Mouse (Mus musculus) stomach, embryonic 14.5 days (tissue): Measurements from ENCODE around the gene Sycp3. TPM values are rescaled to one million over a fixed set of nuclear protein-coding genes. Genes with fewer than 3 reads are reported as not detected.
A peak's percentile ranks its signal among the peaks of the same experiment; 100 is the strongest.
"Not testable (repeated sequence)": the region's sequence is repeated elsewhere in the genome, so short reads cannot be mapped to it uniquely, and the experiment has no call there.

Experiments
- ATAC-seq: fragments of 200-750 bp; cut with Nextera tagmentation; 2 replicates; pipeline ENCODE4 v1.8.0; 2017; ENCODE audit warnings: low read depth, moderate TSS enrichment; ENCODE audit not compliant: insufficient number of reproducible peaks, insufficient read depth, low FRiP score
- H3K27ac ChIP-seq: fragments of 300-500 bp; sonication (generic); 2 replicates; pipeline ENCODE4 v1.5.1; 2014; ENCODE audit warnings: mild to moderate bottlenecking, low read length, moderate library complexity, mixed read lengths
- H3K27me3 ChIP-seq: fragments of 300-500 bp; sonication (generic); 2 replicates; pipeline ENCODE4 v1.6.1; 2014; ENCODE audit warnings: low read length, control low read depth, mixed read lengths; ENCODE audit not compliant: control insufficient read depth, insufficient read depth
- H3K36me3 ChIP-seq: fragments of 300-500 bp; sonication (generic); 2 replicates; pipeline ENCODE4 v1.6.1; 2014; ENCODE audit warnings: mild to moderate bottlenecking, control low read depth, low read length, moderate library complexity, mixed read lengths; ENCODE audit not compliant: control insufficient read depth, insufficient read depth
- H3K4me1 ChIP-seq: fragments of 300-500 bp; sonication (generic); 2 replicates; pipeline ENCODE4 v1.6.1; 2014; ENCODE audit warnings: low read length, control low read depth, mixed read lengths; ENCODE audit not compliant: control insufficient read depth, insufficient read depth
- H3K4me2 ChIP-seq: fragments of 300-500 bp; sonication (generic); replicated peaks from 2 replicates; pipeline ENCODE4 v1.6.1; 2014; ENCODE audit warnings: low read depth, low read length, control low read depth
- H3K4me3 ChIP-seq: fragments of 300-500 bp; sonication (generic); 2 replicates; pipeline ENCODE4 v1.5.1; 2014; ENCODE audit warnings: low read depth, low read length, control low read depth
- H3K9ac ChIP-seq: fragments of 300-500 bp; sonication (generic); replicated peaks from 2 replicates; pipeline ENCODE4 v1.6.1; 2014; ENCODE audit warnings: low read depth, mild to moderate bottlenecking, control low read depth, low read length, moderate library complexity, mixed read lengths
- H3K9me3 ChIP-seq: fragments of 300-500 bp; sonication (generic); 2 replicates; pipeline ENCODE4 v1.6.1; 2016; ENCODE audit warnings: low read depth, low read length, control low read depth; ENCODE audit not compliant: control insufficient read depth
- WGBS: fragments of 180-500 bp; shearing (Covaris S2); extraction: QIAGEN DNeasy Blood & Tissue Kit; methylation state at CpG from one replicate; pipeline ENCODE4 v1.1.7; 2014; 5-methylcytosine and 5-hydroxymethylcytosine counted together
- polyA plus RNA-seq: library from polyadenylated mRNA; unstranded; fragments of >200 nt; fragmentation: Nextera tagmentation; extraction: Ambion mirVana; gene quantifications from 2 replicates; pipeline ENCODE4 v1.2.1, GENCODE M21; 2014

The Sycp3 gene
- polyA plus RNA-seq, 1 experiment from 2014 or later, result not detected

- no peak overlapping the region for H3K9ac ChIP-seq
- no peak overlapping the region for H3K27ac ChIP-seq
- H3K9me3 ChIP-seq, result no peaks in the 10 kb centered on the region
- ATAC-seq, result no peak
- H3K27me3 ChIP-seq, result no peaks in the 10 kb centered on the region
- H3K4me3 ChIP-seq, result no peak overlapping the region
- peaks cover 4% of the 10 kb centered on the region; the same call in 1 of the 2 replicates for H3K36me3 ChIP-seq
- no peak overlapping the region for H3K4me2 ChIP-seq
- no peaks in the 10 kb centered on the region for H3K4me1 ChIP-seq
- 85% methylated on average over 6 of the region's 6 CpGs for WGBS
Observed at GRCm38 (mm10) chr10:88427998-88428397, 31.4 kb upstream of the Sycp3 start.

GRCm38 (mm10) chr10:88441224-88441623 is 18.1 kb upstream of the Sycp3 start:
- no peak overlapping the region for H3K4me2 ChIP-seq
- no peaks in the 10 kb centered on the region for H3K27me3 ChIP-seq
- H3K36me3 ChIP-seq, result peaks cover 8% of the 10 kb centered on the region
- H3K4me3 ChIP-seq, result no peak overlapping the region
- WGBS, result 87% methylated on average over 6 of the region's 6 CpGs
- no peaks in the 10 kb centered on the region for H3K4me1 ChIP-seq
- H3K9ac ChIP-seq, result no peak overlapping the region
- no peaks in the 10 kb centered on the region for H3K9me3 ChIP-seq
- no peak for ATAC-seq
- H3K27ac ChIP-seq, result no peak overlapping the region

GRCm38 (mm10) chr10:88451221-88451620 is 8.1 kb upstream of the Sycp3 start:
- no peaks in the 10 kb centered on the region for H3K4me1 ChIP-seq
- no peak overlapping the region for H3K4me2 ChIP-seq
- H3K9me3 ChIP-seq, result no peaks in the 10 kb centered on the region
- H3K4me3 ChIP-seq, result no peak overlapping the region
- H3K36me3 ChIP-seq, result no peaks in the 10 kb centered on the region; the same call in 1 of the 2 replicates
- no peak for ATAC-seq
- no peaks in the 10 kb centered on the region for H3K27me3 ChIP-seq
- 72% methylated on average over 2 of the region's 2 CpGs for WGBS
- H3K27ac ChIP-seq, result no peak overlapping the region
- H3K9ac ChIP-seq, result no peak overlapping the region

- H3K4me2 ChIP-seq, result no peak overlapping the region
- WGBS, result 80% methylated on average over 6 of the region's 6 CpGs
- H3K4me1 ChIP-seq, result no peaks in the 10 kb centered on the region
- no peaks in the 10 kb centered on the region for H3K9me3 ChIP-seq
- ATAC-seq, result no peak
- H3K36me3 ChIP-seq, result no peaks in the 10 kb centered on the region
- H3K27ac ChIP-seq, result no peak overlapping the region
- no peak overlapping the region for H3K9ac ChIP-seq
- no peaks in the 10 kb centered on the region for H3K27me3 ChIP-seq
- no peak overlapping the region for H3K4me3 ChIP-seq
Observed at GRCm38 (mm10) chr10:88451990-88452389, 7.4 kb upstream of the Sycp3 start.

- Histone ChIP-seq H3K27me3 (no peaks in the 10 kb centered on the region), H3K27ac (no peak overlapping the region), H3K36me3 (no peaks in the 10 kb centered on the region), H3K9ac (no peak overlapping the region), H3K4me2 (no peak overlapping the region), H3K4me1 (no peaks in the 10 kb centered on the region), H3K9me3 (no peaks in the 10 kb centered on the region), H3K4me3 (no peak overlapping the region)
- 29% methylated on average over 6 of the region's 6 CpGs for WGBS
- no peak for ATAC-seq
Observed at GRCm38 (mm10) chr10:88457816-88458215, 1.6 kb upstream of the Sycp3 start.

GRCm38 (mm10) chr10:88460122-88460820 is 902 bp downstream of the Sycp3 start:
- H3K27ac ChIP-seq, result no peak overlapping the region
- H3K27me3 ChIP-seq, result no peaks in the 10 kb centered on the region
- no peak overlapping the region for H3K4me2 ChIP-seq
- WGBS, result 72% methylated on average over 18 of the region's 18 CpGs
- H3K4me3 ChIP-seq, result no peak overlapping the region
- no peaks in the 10 kb centered on the region for H3K36me3 ChIP-seq
- no peaks in the 10 kb centered on the region for H3K4me1 ChIP-seq
- no peaks in the 10 kb centered on the region for H3K9me3 ChIP-seq
- 0 out of 2 replicates have a peak, but pooled peaks have one; percentile 10 for ATAC-seq
- no peak overlapping the region for H3K9ac ChIP-seq

- 89% methylated on average over 10 of the region's 10 CpGs for WGBS
Observed at GRCm38 (mm10) chr10:88482866-88483265, 23.5 kb downstream of the Sycp3 start.

GRCm38 (mm10) chr10:88488629-88489028 is 29.3 kb downstream of the Sycp3 start:
- Histone ChIP-seq H3K9ac (no peak overlapping the region), H3K27ac (no peak overlapping the region), H3K36me3 (no peaks in the 10 kb centered on the region), H3K4me3 (no peak overlapping the region), H3K4me2 (no peak overlapping the region), H3K4me1 (no peaks in the 10 kb centered on the region), H3K27me3 (no peaks in the 10 kb centered on the region), H3K9me3 (no peaks in the 10 kb centered on the region)
- ATAC-seq, result no peak
- 90% methylated on average over 5 of the region's 5 CpGs for WGBS

More at GRCm38 (mm10) chr10:88482866-88483265, 23.5 kb downstream of the Sycp3 start:
- H3K9me3 ChIP-seq, H3K9ac ChIP-seq, H3K27me3 ChIP-seq, H3K36me3 ChIP-seq, ATAC-seq, H3K27ac ChIP-seq, H3K4me3 ChIP-seq, H3K4me2 ChIP-seq, H3K4me1 ChIP-seq: not testable (repeated sequence)

- H3K4me1 ChIP-seq, result no peaks in the 10 kb centered on the region
- H3K27me3 ChIP-seq, result no peaks in the 10 kb centered on the region
- H3K9me3 ChIP-seq, result no peaks in the 10 kb centered on the region
- no peak overlapping the region for H3K4me3 ChIP-seq
- no peak overlapping the region for H3K27ac ChIP-seq
- 62% methylated on average over 7 of the region's 7 CpGs for WGBS
- ATAC-seq, result no peak
- H3K36me3 ChIP-seq, result no peaks in the 10 kb centered on the region
- H3K9ac ChIP-seq, result no peak overlapping the region
- H3K4me2 ChIP-seq, result no peak overlapping the region
Observed at GRCm38 (mm10) chr10:88491632-88492031, 32.3 kb downstream of the Sycp3 start.
